Mouse (Mus musculus) midbrain, embryonic 14.5 days (tissue): Measurements from ENCODE around the gene Slc13a4. TPM values are rescaled to one million over a fixed set of nuclear protein-coding genes. Genes with fewer than 3 reads are reported as not detected.

Experiments used
- ATAC-seq: fragments of 200-750 bp; cut with Nextera tagmentation; 2 replicates; pipeline ENCODE4 v1.8.0; 2017; ENCODE audit warnings: moderate number of reproducible peaks, moderate library complexity; ENCODE audit not compliant: low FRiP score, low TSS enrichment
- DNase-seq: peaks from one replicate; pipeline ENCODE4 v3.0.0-alpha.2; 2015
- H3K27ac ChIP-seq: fragments of 300-500 bp; sonication (generic); replicated peaks from 2 replicates; pipeline ENCODE4 v1.5.1; 2014; ENCODE audit warnings: mild to moderate bottlenecking, low read depth, low read length, moderate library complexity
- H3K27me3 ChIP-seq: fragments of 300-500 bp; sonication (generic); 2 replicates; pipeline ENCODE4 v1.6.1; 2014; ENCODE audit warnings: low read length, control low read depth, mixed read lengths; ENCODE audit not compliant: control insufficient read depth, insufficient read depth
- H3K36me3 ChIP-seq: fragments of 300-500 bp; sonication (generic); 2 replicates; pipeline ENCODE4 v1.6.1; 2014; ENCODE audit warnings: low read length, control low read depth; ENCODE audit not compliant: control insufficient read depth, insufficient read depth
- H3K4me1 ChIP-seq: fragments of 300-500 bp; sonication (generic); 2 replicates; pipeline ENCODE4 v1.6.1; 2014; ENCODE audit warnings: mild to moderate bottlenecking, antibody characterized with exemption, low read length, control low read depth; ENCODE audit not compliant: control insufficient read depth, insufficient read depth
- H3K4me2 ChIP-seq: fragments of 300-500 bp; sonication (generic); 2 replicates; pipeline ENCODE4 v1.6.1; 2014; ENCODE audit warnings: mild to moderate bottlenecking, low read length, moderate library complexity
- H3K4me3 ChIP-seq: fragments of 300-500 bp; sonication (generic); replicated peaks from 2 replicates; pipeline ENCODE4 v1.5.1; 2014; ENCODE audit warnings: low read depth, low read length
- H3K9ac ChIP-seq: fragments of 300-500 bp; sonication (generic); replicated peaks from 2 replicates; pipeline ENCODE4 v1.6.1; 2014; ENCODE audit warnings: mild to moderate bottlenecking, low read length, moderate library complexity
- H3K9me3 ChIP-seq: fragments of 300-500 bp; sonication (generic); 2 replicates; pipeline ENCODE4 v1.6.1; 2016; ENCODE audit warnings: low read length, control low read depth, mixed read lengths; ENCODE audit not compliant: control insufficient read depth
- WGBS: fragments of 180-500 bp; shearing (Covaris S2); extraction: QIAGEN DNeasy Blood & Tissue Kit; methylation state at CpG from one replicate; pipeline ENCODE4 v1.1.7; 2014; 5-methylcytosine and 5-hydroxymethylcytosine counted together
- polyA plus RNA-seq: library from polyadenylated mRNA; unstranded; fragments of >200 nt; fragmentation: Nextera tagmentation; extraction: Ambion mirVana; gene quantifications from 2 replicates; pipeline ENCODE4 v1.2.1, GENCODE M21; 2014

The Slc13a4 gene
- polyA plus RNA-seq, 1 experiment from 2014 or later: 3.3 TPM

DNA sequence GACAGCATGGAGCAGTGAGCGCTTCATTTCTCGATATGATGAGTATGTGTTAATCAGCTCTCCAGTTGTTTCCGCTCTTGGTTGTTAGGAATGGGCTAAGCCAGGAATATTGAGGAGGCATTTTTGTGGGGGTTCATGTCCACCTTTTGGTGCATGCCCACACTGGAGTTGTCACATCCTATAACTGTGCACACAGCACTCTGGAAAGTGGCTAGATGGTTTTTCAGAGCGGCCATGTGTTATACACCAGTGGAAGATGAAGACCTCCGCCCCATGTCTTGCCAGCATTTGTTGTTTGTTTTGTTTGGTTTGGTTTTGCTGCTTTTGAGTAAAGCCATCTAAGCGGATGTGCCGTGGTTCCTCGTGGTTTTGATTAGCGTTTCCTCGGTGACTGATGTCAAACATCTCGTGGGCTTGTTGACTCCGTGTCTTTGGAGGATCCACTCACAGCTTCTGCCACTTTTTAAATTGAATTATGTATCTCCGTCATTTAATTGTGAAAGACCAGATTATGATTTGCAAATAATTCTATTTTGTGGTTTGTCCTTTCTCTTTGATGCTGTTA is 50.2 kb downstream of the Slc13a4 start:
- Histone ChIP-seq H3K4me2 (no peak overlapping the region), H3K4me3 (no peak overlapping the region), H3K9me3 (no peaks in the 10 kb centered on the region), H3K27me3 (no peaks in the 10 kb centered on the region), H3K9ac (no peak overlapping the region), H3K27ac (no peak overlapping the region), H3K4me1 (peaks cover 23% of the 10 kb centered on the region), H3K36me3 (peaks cover 11% of the 10 kb centered on the region)
- ATAC-seq: no peak
- 92% methylated on average over 13 of the region's 13 CpGs for WGBS
- DNase-seq: no peak

GRCm38 (mm10) chr6:35256691-35257090 is 51.2 kb downstream of the Slc13a4 start:
- Histone ChIP-seq H3K9ac (no peak overlapping the region), H3K4me3 (no peak overlapping the region), H3K4me2 (no peak overlapping the region), H3K9me3 (no peaks in the 10 kb centered on the region), H3K27ac (no peak overlapping the region), H3K36me3 (peaks cover 7% of the 10 kb centered on the region), H3K4me1 (peaks cover 23% of the 10 kb centered on the region), H3K27me3 (no peaks in the 10 kb centered on the region)
- WGBS: 91% methylated on average over 7 of the region's 7 CpGs
- DNase-seq (no peak), ATAC-seq (no peak)

DNA sequence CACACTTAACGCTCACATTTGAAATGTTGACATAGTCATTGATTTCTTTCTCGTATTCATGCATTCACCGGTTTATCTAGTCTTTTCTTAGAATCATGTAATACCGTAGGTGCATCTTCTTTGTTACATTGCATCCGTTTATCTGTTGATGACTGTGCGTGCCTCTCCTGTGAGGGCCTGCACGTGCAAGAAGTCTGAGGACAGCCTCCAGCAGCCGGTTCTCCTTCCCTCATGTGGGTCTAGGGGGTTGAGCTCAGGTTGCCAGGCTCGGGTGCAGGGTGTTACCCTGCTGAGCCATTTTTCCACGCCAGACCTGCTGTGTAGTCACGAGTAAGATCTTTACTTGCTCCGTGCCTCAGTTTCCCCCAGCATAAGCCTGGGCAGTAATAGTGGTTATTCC is 52.9 kb downstream of the Slc13a4 start:
- 82% methylated on average over 12 of the region's 12 CpGs for WGBS
- Histone ChIP-seq H3K36me3 (no peaks in the 10 kb centered on the region), H3K27ac (no peak overlapping the region), H3K4me3 (no peak overlapping the region), H3K9ac (no peak overlapping the region; the same call in 1 of the 2 replicates), H3K4me1 (peaks cover 23% of the 10 kb centered on the region), H3K9me3 (no peaks in the 10 kb centered on the region), H3K4me2 (peak overlapping the region; percentile 72; the same call in 1 of the 2 replicates), H3K27me3 (no peaks in the 10 kb centered on the region)
- no peak for ATAC-seq
- no peak for DNase-seq

GRCm38 (mm10) chr6:35254136-35254904 is 53.6 kb downstream of the Slc13a4 start:
- no peak for ATAC-seq
- no peak overlapping the region for H3K4me3 ChIP-seq
- DNase-seq: no peak
- 56% methylated on average over 9 of the region's 9 CpGs for WGBS
- H3K9me3 ChIP-seq: no peaks in the 10 kb centered on the region
- H3K9ac ChIP-seq: no peak overlapping the region
- H3K27ac ChIP-seq: no peak overlapping the region
- H3K27me3 ChIP-seq: no peaks in the 10 kb centered on the region
- H3K4me2 ChIP-seq: peak overlapping the region; percentile 72
- H3K4me1 ChIP-seq: peaks cover 23% of the 10 kb centered on the region
- no peaks in the 10 kb centered on the region for H3K36me3 ChIP-seq

DNA sequence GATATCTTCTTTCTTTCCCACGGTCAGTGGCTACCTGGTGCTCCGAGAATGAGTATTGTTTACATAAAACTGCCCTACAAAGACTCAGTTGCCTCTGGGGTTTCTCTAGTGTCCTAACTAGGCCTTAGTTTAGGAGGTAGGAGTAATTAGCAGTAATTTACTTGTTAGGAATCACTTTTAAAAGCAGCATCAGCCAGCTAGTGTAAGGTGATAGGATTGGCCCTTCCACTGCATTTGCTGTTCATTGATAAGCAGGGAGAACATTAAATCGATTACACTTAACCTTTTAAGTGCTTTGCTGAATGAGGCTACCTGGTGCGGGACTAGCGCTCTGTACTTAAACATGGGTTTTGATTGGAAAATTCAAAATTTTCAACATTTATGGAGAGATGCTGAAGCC is 54.5 kb downstream of the Slc13a4 start:
- Histone ChIP-seq H3K27me3 (no peaks in the 10 kb centered on the region), H3K27ac (no peak overlapping the region), H3K9ac (0 out of 2 replicates have a peak overlapping the region, but pooled peaks have one; percentile 76), H3K4me1 (peaks cover 23% of the 10 kb centered on the region), H3K4me3 (peak overlapping the region; percentile 75), H3K36me3 (no peaks in the 10 kb centered on the region), H3K9me3 (no peaks in the 10 kb centered on the region), H3K4me2 (peak overlapping the region; percentile 72)
- ATAC-seq (no peak), DNase-seq (no peak)
- 54% methylated on average over 5 of the region's 5 CpGs for WGBS

GRCm38 (mm10) chr6:35252477-35253346 is 55.2 kb downstream of the Slc13a4 start:
- peak; percentile 93 for DNase-seq
- Histone ChIP-seq H3K27me3 (no peaks in the 10 kb centered on the region), H3K27ac (peak overlapping the region; percentile 64), H3K36me3 (no peaks in the 10 kb centered on the region), H3K4me2 (peak overlapping the region; percentile 72), H3K9me3 (no peaks in the 10 kb centered on the region), H3K4me1 (peaks cover 23% of the 10 kb centered on the region), H3K4me3 (peak overlapping the region; percentile 75), H3K9ac (peak overlapping the region; percentile 76)
- WGBS: under 1% methylated on average over 60 of the region's 60 CpGs
- ATAC-seq: peak; percentile 89

DNA sequence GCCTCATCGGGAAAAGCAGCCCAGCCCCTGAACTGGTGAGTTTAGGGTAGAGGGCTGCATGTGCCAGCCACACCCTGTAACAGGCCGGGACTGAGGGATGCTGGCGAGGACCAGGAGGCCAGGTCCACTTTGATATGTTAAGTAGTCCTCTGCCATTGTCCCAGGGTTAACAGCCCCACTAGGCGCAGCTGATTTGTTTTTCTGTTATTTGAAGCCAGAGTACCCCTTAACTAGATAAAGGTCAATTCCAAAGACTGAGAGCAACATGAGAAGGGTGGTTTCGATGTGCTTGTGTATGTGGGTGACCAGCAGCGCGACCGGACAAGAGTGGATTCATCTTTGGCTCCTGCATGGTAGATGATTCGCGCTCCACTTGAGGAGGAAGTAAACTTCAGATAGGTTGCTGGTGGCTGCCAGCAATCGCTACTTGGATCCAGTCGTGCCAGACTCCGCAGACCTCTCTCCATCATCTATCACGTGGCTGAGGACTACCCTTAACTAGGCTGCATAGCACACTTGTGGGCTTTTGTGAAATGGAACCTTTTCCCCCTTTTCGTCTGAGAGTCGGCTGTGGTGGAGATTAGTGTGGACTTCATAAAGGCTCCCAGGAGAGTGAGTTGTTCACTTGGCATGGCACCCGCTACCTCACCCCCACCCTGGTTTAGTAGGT is 56.0 kb downstream of the Slc13a4 start:
- Histone ChIP-seq H3K4me1 (peaks cover 23% of the 10 kb centered on the region), H3K9ac (peak overlapping the region; percentile 76), H3K9me3 (no peaks in the 10 kb centered on the region), H3K36me3 (peaks cover 3% of the 10 kb centered on the region; the same call in 1 of the 2 replicates), H3K27ac (no peak overlapping the region), H3K4me3 (peak overlapping the region; percentile 75), H3K27me3 (no peaks in the 10 kb centered on the region), H3K4me2 (peak overlapping the region; percentile 72)
- DNase-seq (no peak), ATAC-seq (no peak)
- WGBS: 69% methylated on average over 17 of the region's 17 CpGs

GRCm38 (mm10) chr6:35245086-35245485 is 62.8 kb downstream of the Slc13a4 start:
- DNase-seq (peak; percentile 74), ATAC-seq (no peak)
- 58% methylated on average over 5 of the region's 5 CpGs for WGBS
- Histone ChIP-seq H3K36me3 (peaks cover 66% of the 10 kb centered on the region), H3K4me2 (no peak overlapping the region), H3K4me1 (no peaks in the 10 kb centered on the region), H3K9ac (no peak overlapping the region), H3K9me3 (no peaks in the 10 kb centered on the region), H3K27me3 (no peaks in the 10 kb centered on the region), H3K4me3 (no peak overlapping the region), H3K27ac (no peak overlapping the region)
